Mouse (Mus musculus): ENCODE measurements around the gene Psrc1.
A peak's percentile ranks its signal among the peaks of the same experiment; 100 is the strongest.

The Psrc1 gene

GRCm38 (mm10) chr3:108383485-108384354, at the start of gene Psrc1:
Gene Psrc1, plus strand, starts transcription at chr3:108383839.
- peak; percentile 82 for DNase-seq

DNA sequence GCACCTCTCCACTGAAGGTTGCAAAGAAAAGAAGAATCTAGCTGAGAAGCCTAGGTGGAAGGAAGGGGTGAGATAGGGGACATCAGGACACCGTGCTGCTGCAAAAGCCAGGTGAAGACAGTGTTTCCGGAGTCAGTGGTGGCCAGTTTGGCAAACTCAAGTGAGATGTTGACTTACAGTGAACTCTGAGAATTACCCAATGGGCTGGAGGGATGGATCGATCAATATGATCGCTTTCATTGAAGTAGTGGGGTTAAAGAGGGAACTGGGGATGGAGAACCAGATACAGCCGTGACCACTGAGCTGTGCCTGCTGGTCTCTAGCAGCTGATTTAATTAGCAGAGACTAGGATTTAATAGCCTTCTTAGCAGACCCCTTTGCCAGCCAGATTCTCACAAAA, 46.8 kb upstream of the Psrc1 start:
- no peak for DNase-seq

GRCm38 (mm10) chr3:108341040-108341439, 42.6 kb upstream of the Psrc1 start:
- no peak for DNase-seq

- no peak for DNase-seq
Measured at GRCm38 (mm10) chr3:108342185-108342584, 41.5 kb upstream of the Psrc1 start.

- no peak for DNase-seq
Measured at GRCm38 (mm10) chr3:108345855-108346254, 37.8 kb upstream of the Psrc1 start.

DNA sequence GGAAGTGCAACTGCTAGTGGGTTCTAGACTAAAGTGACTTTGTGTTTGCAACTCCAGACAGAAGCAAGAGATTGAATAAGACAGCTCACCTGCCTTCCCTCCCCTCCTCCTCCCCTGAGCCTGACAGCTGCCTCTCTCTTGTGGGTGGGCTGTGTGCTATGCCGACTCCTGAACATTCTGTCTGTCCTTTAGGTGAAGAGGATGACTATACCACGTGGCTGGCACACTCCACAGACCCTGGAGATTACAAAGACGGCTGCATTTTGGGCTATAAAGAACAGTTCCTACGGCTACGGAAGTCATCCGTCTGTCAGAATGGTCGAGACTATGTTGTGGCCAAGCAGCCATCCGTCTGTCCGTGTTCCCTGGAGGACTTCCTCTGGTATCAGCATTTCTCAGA, 35.3 kb upstream of the Psrc1 start:
- no peak for DNase-seq

DNA sequence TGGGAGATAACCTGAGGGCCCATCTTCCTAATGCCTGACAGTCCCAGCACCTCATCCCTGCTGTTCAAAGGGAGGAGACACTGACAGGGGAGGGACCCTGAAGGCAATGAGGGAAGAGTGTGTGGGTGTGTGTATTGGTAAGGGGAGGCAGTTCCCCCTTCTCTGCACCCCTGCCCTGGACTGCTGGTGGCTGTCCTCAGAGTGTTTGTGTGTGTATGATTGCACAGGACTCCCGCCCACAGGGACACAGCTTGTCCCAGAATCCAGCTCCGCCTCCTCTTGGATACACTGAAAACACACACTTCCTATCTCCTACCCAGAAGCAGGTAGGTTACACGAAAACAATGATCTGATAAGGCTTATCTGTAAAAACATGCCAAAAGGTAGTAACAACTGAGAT, 28.4 kb upstream of the Psrc1 start:
- no peak for DNase-seq

DNA sequence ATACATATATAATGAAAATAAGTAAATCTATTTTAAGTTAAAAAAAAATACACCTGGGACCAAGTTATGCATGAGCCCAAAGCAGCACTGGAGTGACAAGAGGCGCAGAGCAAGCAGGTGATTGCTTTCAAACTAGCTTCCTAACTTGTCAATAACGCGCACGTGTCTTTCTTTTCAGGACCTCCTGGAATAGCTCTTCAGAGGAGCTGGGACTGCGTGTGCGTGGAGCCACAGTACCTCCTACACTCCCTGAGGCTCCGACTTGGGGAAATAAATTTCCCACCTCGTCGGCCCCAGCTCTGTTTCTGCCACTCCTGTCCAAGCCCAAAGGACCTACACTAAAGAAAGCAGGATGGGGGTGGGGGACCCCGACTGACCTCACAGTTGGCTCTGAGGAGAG, 26.6 kb upstream of the Psrc1 start:
- no peak for DNase-seq

DNA sequence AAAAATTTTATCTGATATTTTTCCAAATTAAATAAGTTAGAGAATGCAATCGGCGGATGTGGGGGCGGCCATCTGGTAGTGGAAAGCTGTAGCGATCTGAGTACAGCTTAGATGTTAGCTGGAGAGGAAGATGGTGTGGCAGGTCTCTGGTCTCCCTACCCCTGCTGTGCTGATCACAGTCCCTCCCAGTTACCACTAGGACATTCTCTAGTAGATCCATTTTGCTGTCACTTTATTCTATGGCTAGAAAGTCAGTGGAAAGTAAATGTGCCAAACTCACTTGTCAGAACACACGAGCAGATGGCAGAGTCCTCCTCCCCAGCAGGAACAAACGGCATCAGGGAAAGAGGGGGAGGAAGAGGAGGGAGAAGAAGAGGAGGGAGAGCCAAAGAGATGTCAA, 25.2 kb upstream of the Psrc1 start:
- no peak for DNase-seq

DNA sequence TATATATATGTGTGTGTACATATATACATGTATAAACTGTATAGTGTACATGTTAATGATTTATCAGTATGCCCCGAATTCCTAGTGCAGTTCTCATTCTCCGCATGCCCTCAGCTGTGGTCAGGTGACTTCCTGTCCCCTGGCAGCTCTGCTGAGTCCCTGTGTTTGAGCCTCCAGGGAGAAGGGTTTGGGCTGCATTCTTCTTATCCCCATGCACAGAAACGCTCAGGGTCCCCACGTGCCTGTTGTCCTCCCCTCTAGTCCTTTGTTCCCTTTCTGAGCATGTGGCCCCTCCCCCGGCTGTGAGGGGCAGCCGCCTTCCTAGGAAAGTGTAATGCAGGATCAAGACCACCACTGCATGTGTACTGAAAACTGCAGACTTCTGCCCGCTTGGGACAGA, 22.7 kb upstream of the Psrc1 start:
- DNase-seq: no peak

GRCm38 (mm10) chr3:108363626-108364025, 20.0 kb upstream of the Psrc1 start:
- no peak for DNase-seq

- DNase-seq: no peak
Measured at GRCm38 (mm10) chr3:108364270-108364995, 19.2 kb upstream of the Psrc1 start, which contains the start of gene Mybphl. Gene Mybphl, plus strand, starts transcription at chr3:108364911.

DNA sequence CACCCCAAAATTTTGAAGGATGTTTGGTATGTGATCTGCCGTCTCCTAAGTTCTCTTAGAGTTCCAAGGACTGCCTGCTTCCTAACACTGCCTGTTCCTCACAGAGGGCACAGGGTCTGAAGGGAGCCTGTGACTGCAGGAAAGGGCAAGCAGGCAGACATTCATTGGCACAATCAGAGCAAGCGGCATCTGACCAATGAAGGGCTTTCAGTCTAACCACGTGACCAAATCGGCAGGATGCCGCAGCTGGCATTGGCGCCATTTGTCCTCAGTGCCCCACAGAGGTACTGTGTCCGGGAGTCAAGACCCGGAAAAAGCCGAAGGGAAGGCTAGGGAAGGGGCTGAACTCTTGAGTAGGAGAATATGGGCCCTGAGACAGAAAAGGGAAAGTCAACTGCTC, 16.5 kb upstream of the Psrc1 start:
- DNase-seq: no peak

GRCm38 (mm10) chr3:108367828-108368227, 15.8 kb upstream of the Psrc1 start:
- DNase-seq: no peak

- DNase-seq: no peak
Measured at GRCm38 (mm10) chr3:108368721-108369120, 14.9 kb upstream of the Psrc1 start.

DNA sequence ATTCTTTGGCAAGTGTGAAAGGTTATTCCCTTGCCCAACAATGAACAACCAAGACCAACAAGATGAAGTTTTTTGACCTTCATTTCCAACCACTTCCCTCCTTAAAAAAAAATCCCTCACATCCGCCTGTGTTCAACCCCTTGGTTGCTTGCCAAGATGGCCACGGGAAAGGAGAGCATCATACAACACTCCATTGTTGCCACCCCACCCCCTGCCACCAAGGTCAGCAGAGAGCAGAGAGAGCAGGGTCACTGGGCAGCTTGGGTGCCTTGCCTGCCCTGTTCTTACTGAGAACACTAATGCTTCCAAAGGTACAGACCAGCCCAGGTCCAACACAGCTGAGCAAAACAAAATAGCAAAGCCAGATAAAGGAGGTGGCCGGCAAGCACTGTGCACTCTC, 11.4 kb upstream of the Psrc1 start:
- no peak for DNase-seq

- DNase-seq: no peak
Measured at GRCm38 (mm10) chr3:108372691-108373090, 10.9 kb upstream of the Psrc1 start.

- no peak for DNase-seq
Measured at GRCm38 (mm10) chr3:108378875-108379663, 4.6 kb upstream of the Psrc1 start.

- no peak for DNase-seq
Measured at GRCm38 (mm10) chr3:108380695-108381094, 2.9 kb upstream of the Psrc1 start.

DNA sequence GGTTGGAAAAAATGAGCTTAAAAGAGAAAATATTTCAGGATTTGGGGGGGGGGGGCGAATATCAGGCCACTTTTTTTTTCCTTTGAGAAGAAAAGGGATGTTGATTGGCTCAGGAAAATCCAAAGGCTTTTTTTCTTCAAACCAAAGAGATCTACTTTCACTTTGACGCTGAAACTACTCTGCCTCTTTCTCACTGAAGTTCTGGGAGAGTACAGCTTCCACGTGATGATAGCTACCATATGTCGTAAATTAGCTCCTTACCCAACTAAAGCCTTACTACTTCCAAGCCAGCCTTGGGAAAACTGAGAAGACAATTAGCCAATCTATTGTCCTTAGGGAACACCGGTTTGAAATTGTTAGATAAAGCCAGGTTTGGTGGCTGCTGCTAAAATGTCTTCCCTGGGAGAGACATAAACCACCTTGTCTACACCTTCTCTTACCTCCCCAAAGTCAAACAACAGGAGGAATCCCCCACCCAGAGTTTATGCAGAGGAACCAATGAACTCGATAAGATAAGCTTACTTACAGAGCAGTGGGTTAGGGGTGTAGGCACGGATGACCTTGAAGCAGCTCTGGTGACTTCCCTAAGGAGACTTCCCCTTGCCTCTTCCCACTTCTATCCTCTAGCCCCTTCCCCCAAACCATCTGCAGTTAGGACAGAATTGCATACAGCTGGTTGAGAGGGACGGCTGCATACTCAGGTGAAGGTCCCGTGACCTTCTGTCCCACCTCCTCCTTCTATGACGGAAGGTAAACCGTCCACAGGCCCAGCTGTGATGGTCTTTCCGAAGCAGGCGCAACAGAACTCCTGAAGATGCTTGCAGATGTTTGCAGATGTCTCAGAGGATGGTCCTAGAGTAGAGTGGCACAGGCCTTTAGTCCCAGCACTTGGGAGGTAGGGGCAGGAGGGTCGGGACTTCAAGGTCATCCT, 1.4 kb upstream of the Psrc1 start:
- DNase-seq: no peak

- no peak for DNase-seq
Measured at GRCm38 (mm10) chr3:108384425-108384824, 786 bp downstream of the Psrc1 start.

DNA sequence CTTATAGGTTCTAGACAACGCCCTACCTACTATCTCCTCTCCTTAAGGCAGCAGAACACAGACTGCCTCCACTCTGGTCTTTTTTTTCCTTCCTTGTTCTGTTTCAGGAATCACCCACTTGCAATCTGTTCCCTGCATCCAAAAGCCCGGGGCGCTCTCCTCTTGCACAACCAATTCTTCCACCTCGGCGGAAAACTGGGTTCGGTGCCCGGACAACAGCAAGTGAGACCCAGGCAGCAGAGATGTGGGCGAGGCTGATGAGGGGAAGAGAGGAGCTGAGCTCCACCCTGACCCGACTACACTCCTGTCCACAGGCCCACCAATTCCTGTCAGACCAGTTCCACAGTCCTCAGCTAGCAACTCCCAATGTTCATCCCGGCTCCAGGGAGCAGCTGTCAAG, 2.5 kb downstream of the Psrc1 start:
- no peak for DNase-seq
